Mouse (Mus musculus) forebrain, embryonic 16.5 days (tissue): ENCODE data around the gene Kcnk13. TPM values are rescaled to one million over a fixed set of nuclear protein-coding genes. Genes with fewer than 3 reads are reported as not detected.

Experiments
- ATAC-seq: fragments of 200-750 bp; cut with Nextera tagmentation; 2 replicates; pipeline ENCODE4 v1.8.0; 2017; ENCODE audit warnings: mild to moderate bottlenecking, moderate library complexity
- H3K27ac ChIP-seq: fragments of 300-500 bp; sonication (generic); 2 replicates; pipeline ENCODE4 v1.5.1; 2014; ENCODE audit warnings: low read length, control low read depth
- H3K27me3 ChIP-seq: fragments of 300-500 bp; sonication (generic); replicated peaks from 2 replicates; pipeline ENCODE4 v1.6.1; 2014; ENCODE audit warnings: low read length; ENCODE audit not compliant: control insufficient read depth, insufficient read depth
- H3K36me3 ChIP-seq: fragments of 300-500 bp; sonication (generic); 2 replicates; pipeline ENCODE4 v1.6.1; 2014; ENCODE audit not compliant: control insufficient read depth, insufficient read depth
- H3K4me1 ChIP-seq: fragments of 300-500 bp; sonication (generic); replicated peaks from 2 replicates; pipeline ENCODE4 v1.6.1; 2014; ENCODE audit warnings: low read length; ENCODE audit not compliant: control insufficient read depth, insufficient read depth
- H3K4me2 ChIP-seq: fragments of 300-500 bp; sonication (generic); 2 replicates; pipeline ENCODE4 v1.6.1; 2014; ENCODE audit warnings: mild to moderate bottlenecking, low read length, control low read depth
- H3K4me3 ChIP-seq: fragments of 300-500 bp; sonication (generic); replicated peaks from 2 replicates; pipeline ENCODE4 v1.5.1; 2014; ENCODE audit warnings: mild to moderate bottlenecking, low read length, control low read depth
- H3K9ac ChIP-seq: fragments of 300-500 bp; sonication (generic); replicated peaks from 2 replicates; pipeline ENCODE4 v1.6.1; 2014; ENCODE audit warnings: low read depth, low read length, control low read depth
- H3K9me3 ChIP-seq: fragments of 300-500 bp; sonication (generic); 2 replicates; pipeline ENCODE4 v1.6.1; 2016; ENCODE audit warnings: low read length; ENCODE audit not compliant: control insufficient read depth
- WGBS: fragments of 180-500 bp; shearing (Covaris S2); extraction: QIAGEN DNeasy Blood & Tissue Kit; methylation state at CpG from one replicate; pipeline ENCODE4 v1.1.7; 2014; 5-methylcytosine and 5-hydroxymethylcytosine counted together
- polyA plus RNA-seq: library from polyadenylated mRNA; unstranded; fragments of >200 nt; fragmentation: Nextera tagmentation; extraction: Ambion mirVana; gene quantifications from 2 replicates; pipeline ENCODE4 v1.2.1, GENCODE M21; 2015

Gene Kcnk13
- polyA plus RNA-seq, 1 experiment from 2014 or later = 0.90 TPM

DNA sequence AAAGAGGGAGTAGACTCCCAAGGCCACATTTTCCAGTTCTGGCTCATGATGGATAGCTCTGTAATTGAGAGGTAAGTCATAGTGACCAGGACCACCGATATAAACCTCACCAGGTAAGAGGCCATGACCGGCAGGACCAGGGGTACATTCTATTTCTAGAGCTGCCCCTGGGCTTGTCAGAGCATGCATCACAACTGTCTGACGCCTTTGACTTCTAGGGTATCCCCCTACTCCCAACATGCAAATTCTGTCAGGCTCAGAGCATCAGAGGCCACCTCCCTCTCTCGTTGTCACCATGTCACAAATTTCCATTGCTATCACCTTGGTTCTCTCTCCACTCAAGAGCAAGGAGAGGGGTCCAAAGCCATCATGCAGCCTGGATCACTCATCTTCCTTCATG lies 126.5 kb downstream of the Kcnk13 start:
- 83% methylated on average over 4 of the region's 4 CpGs for WGBS
- Histone ChIP-seq H3K9me3 (no peaks in the 10 kb centered on the region), H3K9ac (no peak overlapping the region), H3K27ac (no peak overlapping the region), H3K27me3 (no peaks in the 10 kb centered on the region), H3K4me1 (no peaks in the 10 kb centered on the region), H3K36me3 (no peaks in the 10 kb centered on the region), H3K4me3 (no peak overlapping the region), H3K4me2 (no peak overlapping the region)
- ATAC-seq = no peak

DNA sequence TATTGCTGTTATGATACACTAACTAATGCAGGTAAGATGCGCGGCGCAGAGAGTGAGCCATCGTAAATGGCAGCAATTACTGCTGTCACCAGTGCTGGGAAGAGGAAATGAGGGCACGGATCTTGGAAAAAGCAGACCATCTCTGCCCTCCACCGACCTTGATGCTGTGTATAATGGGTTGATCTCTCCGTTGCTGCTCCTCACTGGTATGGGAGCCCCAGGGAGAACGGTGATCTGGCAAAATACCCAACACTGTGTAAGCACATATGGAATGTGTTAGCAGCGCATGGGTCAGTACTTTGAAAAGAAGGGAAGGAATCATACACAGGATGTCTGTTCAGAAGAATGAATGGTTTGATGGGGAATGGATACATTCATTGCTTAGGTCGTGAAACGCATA lies 128.7 kb downstream of the Kcnk13 start:
- Histone ChIP-seq H3K27ac (no peak overlapping the region), H3K4me2 (no peak overlapping the region), H3K36me3 (no peaks in the 10 kb centered on the region), H3K27me3 (no peaks in the 10 kb centered on the region), H3K4me3 (no peak overlapping the region), H3K9me3 (no peaks in the 10 kb centered on the region), H3K4me1 (no peaks in the 10 kb centered on the region), H3K9ac (no peak overlapping the region)
- no peak for ATAC-seq
- 88% methylated on average over 11 of the region's 11 CpGs for WGBS

DNA sequence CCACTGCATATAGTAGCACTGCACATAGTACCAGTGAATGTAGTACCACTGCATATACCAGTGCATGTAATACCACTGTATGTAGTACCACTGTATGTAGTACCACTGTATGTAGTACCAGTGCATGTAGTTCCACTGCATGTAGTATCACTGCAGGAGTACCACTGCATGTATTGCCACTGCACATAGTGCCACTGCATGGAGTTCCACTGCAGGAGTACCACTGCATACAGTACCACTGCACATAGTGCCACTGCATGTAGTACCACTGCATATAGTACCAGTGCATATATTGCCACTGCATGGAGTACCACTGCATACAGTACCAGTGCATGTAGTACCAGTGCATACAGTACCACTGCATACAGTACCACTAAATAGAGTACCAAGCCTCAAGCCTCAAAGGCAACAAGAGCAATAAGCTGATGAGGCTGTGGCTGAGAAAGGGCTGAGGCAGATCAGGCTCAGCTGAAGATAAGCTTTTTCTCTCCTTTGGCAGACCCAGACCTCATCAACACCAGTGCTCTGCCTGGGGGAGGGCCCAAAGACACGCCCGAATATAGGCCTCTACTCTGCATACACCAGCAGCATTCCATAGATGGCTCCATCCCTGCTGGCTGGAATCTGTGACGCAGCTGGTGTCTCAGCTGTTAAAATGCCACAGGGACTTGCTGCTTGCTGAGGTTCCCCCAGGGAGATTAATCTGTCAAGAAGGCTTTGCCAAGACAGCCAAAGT lies 135.8 kb downstream of the Kcnk13 start:
- Histone ChIP-seq H3K27me3 (no peaks in the 10 kb centered on the region), H3K4me1 (no peaks in the 10 kb centered on the region), H3K27ac (no peak overlapping the region), H3K4me2 (no peak overlapping the region), H3K36me3 (no peaks in the 10 kb centered on the region), H3K9ac (no peak overlapping the region), H3K4me3 (no peak overlapping the region), H3K9me3 (no peaks in the 10 kb centered on the region)
- peak; percentile 47; the same call in 1 of the 2 replicates for ATAC-seq
- 55% methylated on average over 3 of the region's 3 CpGs for WGBS

DNA sequence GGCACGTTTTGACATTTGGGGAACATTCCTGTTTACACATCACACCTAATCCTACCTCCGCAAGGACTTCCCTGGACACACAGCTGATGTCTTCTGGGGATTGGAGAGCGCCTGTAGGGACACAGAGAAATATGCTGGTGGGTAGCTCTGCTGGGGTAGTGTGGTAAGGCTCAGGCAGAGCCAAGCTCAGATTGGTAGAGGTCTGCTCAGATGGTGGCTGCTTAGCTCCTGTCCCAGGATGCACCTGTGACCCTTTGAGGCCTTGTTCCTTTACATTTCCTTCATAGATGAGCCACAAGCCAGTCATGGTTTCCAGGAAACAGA lies 136.4 kb downstream of the Kcnk13 start:
- WGBS = 53% methylated on average over 3 of the region's 3 CpGs
- Histone ChIP-seq H3K4me2 (no peak overlapping the region), H3K9me3 (no peaks in the 10 kb centered on the region), H3K4me3 (no peak overlapping the region), H3K27ac (no peak overlapping the region), H3K4me1 (no peaks in the 10 kb centered on the region), H3K27me3 (no peaks in the 10 kb centered on the region), H3K36me3 (no peaks in the 10 kb centered on the region), H3K9ac (no peak overlapping the region)
- ATAC-seq = peak; percentile 7; the same call in 1 of the 2 replicates

DNA sequence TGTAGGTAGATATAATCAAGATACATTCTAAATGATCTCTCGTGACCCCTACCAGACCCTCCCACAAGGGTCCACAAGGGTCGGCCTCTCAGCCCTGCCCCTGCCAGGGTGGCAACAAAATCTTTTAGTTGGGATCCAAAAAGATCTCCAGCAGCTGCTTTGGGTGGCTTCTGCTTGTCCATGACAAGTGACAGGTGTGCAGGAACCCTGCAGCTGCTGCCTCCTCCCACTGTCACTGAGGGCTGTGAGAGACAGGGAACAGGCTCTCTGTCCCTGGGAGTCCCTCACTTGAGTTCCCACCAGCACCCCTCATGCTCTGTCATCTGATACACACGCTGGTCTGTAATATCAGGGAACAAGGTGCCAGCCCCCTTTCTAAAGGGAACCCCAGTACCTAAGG lies 137.4 kb downstream of the Kcnk13 start:
- Histone ChIP-seq H3K4me3 (no peak overlapping the region), H3K36me3 (no peaks in the 10 kb centered on the region), H3K9ac (no peak overlapping the region), H3K27me3 (no peaks in the 10 kb centered on the region), H3K27ac (no peak overlapping the region), H3K4me1 (no peaks in the 10 kb centered on the region), H3K4me2 (no peak overlapping the region), H3K9me3 (no peaks in the 10 kb centered on the region)
- 78% methylated on average over 3 of the region's 3 CpGs for WGBS
- ATAC-seq = no peak

DNA sequence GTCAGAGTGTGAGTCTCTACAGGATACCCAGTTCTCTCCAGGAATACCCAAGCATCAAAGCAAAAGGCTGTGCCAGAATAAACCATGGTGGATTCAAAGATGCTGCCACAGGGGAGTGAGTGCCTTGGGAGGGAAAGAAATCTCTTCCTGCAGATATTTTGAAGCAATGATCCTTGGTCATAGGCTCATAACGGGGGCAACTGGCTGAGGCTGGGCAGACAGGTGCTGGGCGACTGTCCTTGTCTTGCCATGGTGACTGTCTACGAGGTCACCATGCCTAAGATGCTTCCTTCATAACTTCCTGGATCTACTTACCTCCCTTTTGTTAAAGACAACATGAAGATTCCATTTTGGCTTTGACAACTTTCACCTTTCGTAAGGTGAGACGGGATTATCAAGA lies 140.2 kb downstream of the Kcnk13 start:
- Histone ChIP-seq H3K27ac (no peak overlapping the region), H3K4me2 (no peak overlapping the region), H3K4me3 (no peak overlapping the region), H3K9me3 (no peaks in the 10 kb centered on the region), H3K4me1 (peaks cover 3% of the 10 kb centered on the region; the same call in 1 of the 2 replicates), H3K9ac (no peak overlapping the region), H3K27me3 (0 out of 2 replicates have a peak, but pooled peaks cover 2% of the 10 kb centered on the region), H3K36me3 (no peaks in the 10 kb centered on the region)
- WGBS = 93% methylated on average over 5 of the region's 5 CpGs
- no peak for ATAC-seq

DNA sequence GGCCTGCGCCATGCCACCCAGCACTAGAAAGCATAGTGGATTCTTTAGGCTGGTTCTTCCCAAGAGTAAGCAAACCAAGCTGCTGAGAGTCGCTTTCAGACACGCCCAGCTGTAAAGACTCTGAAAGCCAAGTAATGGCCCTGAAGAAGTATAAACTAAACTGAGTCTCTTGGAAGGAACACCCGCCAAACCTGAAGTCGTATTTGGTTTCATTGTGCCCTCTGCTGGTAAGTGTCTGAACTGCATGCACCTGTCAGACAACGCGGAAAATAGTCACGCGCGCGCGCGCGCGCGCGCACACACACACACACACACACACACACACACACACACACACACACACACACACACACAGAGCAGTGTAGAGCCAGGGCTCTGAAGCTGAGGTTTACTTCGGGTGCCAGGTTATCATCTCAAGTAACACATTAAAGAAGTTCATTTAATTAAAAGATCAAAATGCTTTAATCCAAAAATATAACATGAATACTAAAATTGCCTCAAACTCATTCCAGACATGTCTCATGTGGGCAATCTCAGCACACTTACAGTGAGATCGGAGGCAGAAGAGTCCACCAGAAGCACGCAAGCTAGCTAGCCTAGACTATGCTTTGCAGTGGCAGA lies 142.1 kb downstream of the Kcnk13 start:
- WGBS = 14% methylated on average over 20 of the region's 20 CpGs
- Histone ChIP-seq H3K27me3 (0 out of 2 replicates have a peak, but pooled peaks cover 2% of the 10 kb centered on the region), H3K9me3 (no peaks in the 10 kb centered on the region), H3K9ac (no peak overlapping the region), H3K27ac (no peak overlapping the region), H3K36me3 (no peaks in the 10 kb centered on the region), H3K4me2 (no peak overlapping the region), H3K4me1 (peaks cover 12% of the 10 kb centered on the region), H3K4me3 (no peak overlapping the region)
- ATAC-seq = 0 out of 2 replicates have a peak, but pooled peaks have one; percentile 13

DNA sequence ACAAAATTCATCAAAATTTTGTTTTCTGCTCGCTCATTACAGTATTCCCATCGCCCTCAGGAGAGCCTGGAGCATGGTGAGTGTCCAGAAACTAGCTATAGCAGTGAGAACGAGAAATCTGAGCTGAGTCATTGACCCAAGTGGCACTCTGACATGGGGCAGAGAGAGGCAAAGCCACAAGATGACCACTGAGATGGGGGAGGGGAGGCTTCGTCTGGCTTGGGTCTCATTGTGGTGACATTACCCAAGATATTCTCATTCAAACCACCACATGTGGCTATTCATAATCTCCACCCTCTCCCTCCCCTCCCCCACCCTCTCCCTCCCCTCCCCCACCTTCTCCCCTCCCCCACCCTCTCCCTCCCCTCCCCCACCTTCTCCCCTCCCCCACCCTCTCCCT lies 143.1 kb downstream of the Kcnk13 start:
- no peak for ATAC-seq
- Histone ChIP-seq H3K9ac (no peak overlapping the region), H3K36me3 (0 out of 2 replicates have a peak, but pooled peaks cover 3% of the 10 kb centered on the region), H3K9me3 (no peaks in the 10 kb centered on the region), H3K4me2 (no peak overlapping the region), H3K4me3 (no peak overlapping the region), H3K27ac (no peak overlapping the region), H3K4me1 (peaks cover 15% of the 10 kb centered on the region), H3K27me3 (0 out of 2 replicates have a peak, but pooled peaks cover 2% of the 10 kb centered on the region)
- WGBS = 60% methylated on average over 4 of the region's 4 CpGs

DNA sequence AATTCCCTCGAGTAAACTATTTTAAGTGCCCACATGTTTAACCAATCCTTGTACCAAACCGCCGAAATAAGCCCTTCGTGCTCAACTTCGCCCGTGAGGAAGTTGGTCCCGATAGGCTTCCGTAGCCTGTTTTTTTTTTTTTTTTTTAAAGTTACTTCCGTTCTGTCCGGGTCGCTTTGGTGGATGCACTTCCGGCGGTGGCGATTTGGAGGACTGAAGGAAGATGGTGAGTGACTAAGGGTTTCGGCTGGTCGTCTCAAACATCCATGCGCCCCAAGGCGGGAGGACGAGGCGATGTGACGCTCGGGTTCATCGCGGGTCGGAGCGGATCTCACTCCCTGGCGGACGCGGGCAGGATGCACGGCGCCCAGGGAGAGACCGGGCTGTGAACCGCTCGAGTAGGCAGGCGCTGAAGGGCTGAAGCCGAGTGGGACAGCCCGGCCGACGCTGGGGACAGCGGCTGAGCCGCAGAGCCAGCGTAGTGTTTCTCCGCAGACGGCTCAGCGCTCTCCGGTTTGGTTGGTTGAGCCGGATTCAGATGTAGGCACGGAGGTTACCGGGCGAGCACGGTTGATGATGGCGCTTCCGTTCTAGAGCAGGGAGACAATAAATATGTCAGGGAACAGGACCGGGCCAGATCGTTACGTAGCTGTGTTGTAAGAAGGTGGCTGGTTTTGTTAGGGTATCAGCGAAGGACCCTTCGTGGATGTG lies 145.8 kb downstream of the Kcnk13 start, which contains the start of gene Psmc1:
Gene Psmc1 (plus strand): TSS at position 169 of the 711 bp plus-strand sequence.
- H3K9ac ChIP-seq = peak within 1 kb of the TSS; percentile 95
- peak within 1 kb of the TSS; percentile 97 for H3K4me3 ChIP-seq
- H3K9me3 ChIP-seq = no peaks in the 10 kb centered on the region
- peaks cover 15% of the 10 kb centered on the region for H3K36me3 ChIP-seq
- peaks cover 15% of the 10 kb centered on the region for H3K4me1 ChIP-seq
- peak within 1 kb of the TSS; percentile 89 for H3K27ac ChIP-seq
- 0% methylated on average over 58 of the region's 58 CpGs for WGBS
- 0 out of 2 replicates have a peak, but pooled peaks cover 2% of the 10 kb centered on the region for H3K27me3 ChIP-seq
- ATAC-seq = peak; percentile 79
- H3K4me2 ChIP-seq = peak within 1 kb of the TSS; percentile 76
